ENCODE assay signal across 35 mouse cellular contexts in genomic region chr12:80720507-80720906, GRCm38 (mm10). TPM values are rescaled to one million over a fixed set of nuclear protein-coding genes. Genes with fewer than 3 reads are reported as not detected.
DNase-seq lines count a peak whose midpoint lies in the region; ATAC-seq and TF ChIP-seq lines count a peak whose summit lies in the region.
"Had no signal": no experiment of that assay in that cellular context is flagged by ENCODE, and none has a peak within 500 bp of the region (broad histone marks: within the 10 kb centered on the region; RNA-seq: fewer than 3 reads in every experiment).

No protein-coding gene starts in this region.

- no peak overlapping the region for H3K4me3 ChIP-seq in hindbrain, embryonic 10.5 days
- H3K4me3 ChIP-seq in hindbrain, embryonic 11.5 days (ENCODE audit: low read depth, low read length): no peak overlapping the region
- H3K4me3 ChIP-seq in midbrain, embryonic 14.5 days (replicated peaks; ENCODE audit: low read depth, low read length): no peak overlapping the region
- H3K4me3 ChIP-seq in midbrain, embryonic 13.5 days (replicated peaks): no peak overlapping the region
- H3K4me3 ChIP-seq in ES-E14 (ENCODE audit: insufficient read depth in 1 of 2, low read depth in 1 of 2, low read length in 2 of 2, poor library complexity in 1 of 2, severe bottlenecking in 1 of 2): peak overlapping the region; percentile 73 to 74; a peak in 3 of 4 replicates
- H3K4me3 ChIP-seq: embryonic facial prominence, embryonic 13.5 days; forebrain, embryonic 10.5 days; forebrain, embryonic 15.5 days; kidney, embryonic 15.5 days; liver, embryonic 12.5 days; neural tube, embryonic 13.5 days had no signal

- in situ Hi-C loops in ES-E14 (cut with MboI; ENCODE audit: low sequenced_read_pairs in 2 of 2, unreplicated experiment in 2 of 2): no loop called here

- 44% methylated on average over 12 of the region's 12 CpGs for WGBS in hindbrain, embryonic 10.5 days
- 55% methylated on average over 12 of the region's 12 CpGs for WGBS in hindbrain, embryonic 11.5 days
- 15% methylated on average over 12 of the region's 12 CpGs for WGBS in midbrain, embryonic 14.5 days
- WGBS in midbrain, embryonic 13.5 days: 37% methylated on average over 12 of the region's 12 CpGs

- no peak for ATAC-seq in hindbrain, embryonic 11.5 days (ENCODE audit: low FRiP score)
- no peak for ATAC-seq in midbrain, embryonic 14.5 days (ENCODE audit: low FRiP score, low TSS enrichment)
- ATAC-seq in midbrain, embryonic 13.5 days: no peak
- ATAC-seq: forebrain, embryonic 15.5 days; intestine, postnatal 0 days; liver, embryonic 12.5 days; liver, postnatal 0 days; Patski had no signal

- H3K4me1 ChIP-seq in hindbrain, embryonic 10.5 days (replicated peaks): peaks cover 22% of the 10 kb centered on the region
- no peaks in the 10 kb centered on the region; the same call in 1 of the 2 replicates for H3K4me1 ChIP-seq in hindbrain, embryonic 11.5 days (replicated peaks; ENCODE audit: control insufficient read depth, insufficient read depth, low read length)
- H3K4me1 ChIP-seq in midbrain, embryonic 14.5 days (ENCODE audit: control insufficient read depth, insufficient read depth, low read length): no peaks in the 10 kb centered on the region
- H3K4me1 ChIP-seq in midbrain, embryonic 13.5 days (replicated peaks): peaks cover 4% of the 10 kb centered on the region; the same call in 1 of the 2 replicates
- H3K4me1 ChIP-seq in ES-E14 (ENCODE audit: control insufficient read depth in 2 of 2, insufficient read depth in 2 of 2, low read length in 2 of 2, poor library complexity in 1 of 2): peaks cover 0 to 11% of the 10 kb centered on the region in 2 experiments; a peak in 2 of 4 replicates
- H3K4me1 ChIP-seq: forebrain, embryonic 15.5 days; neural tube, embryonic 13.5 days had no signal

- H3K27ac ChIP-seq in hindbrain, embryonic 10.5 days: no peak overlapping the region
- H3K27ac ChIP-seq in hindbrain, embryonic 11.5 days (ENCODE audit: low read depth, low read length): no peak overlapping the region
- H3K27ac ChIP-seq in midbrain, embryonic 14.5 days (replicated peaks; ENCODE audit: low read depth, low read length): no peak overlapping the region
- H3K27ac ChIP-seq in midbrain, embryonic 13.5 days: no peak overlapping the region
- no peak overlapping the region for H3K27ac ChIP-seq in ES-E14 (ENCODE audit: insufficient read depth, low read depth, low read length, poor library complexity, severe bottlenecking)
- H3K27ac ChIP-seq: embryonic facial prominence, embryonic 13.5 days; forebrain, embryonic 10.5 days; forebrain, embryonic 15.5 days; kidney, embryonic 15.5 days; liver, embryonic 12.5 days; neural tube, embryonic 13.5 days had no signal

- no peaks in the 10 kb centered on the region for H3K36me3 ChIP-seq in hindbrain, embryonic 10.5 days
- no peaks in the 10 kb centered on the region for H3K36me3 ChIP-seq in hindbrain, embryonic 11.5 days (ENCODE audit: control insufficient read depth, insufficient read depth, low read length)
- H3K36me3 ChIP-seq in midbrain, embryonic 14.5 days (ENCODE audit: control insufficient read depth, insufficient read depth, low read length): no peaks in the 10 kb centered on the region
- H3K36me3 ChIP-seq in midbrain, embryonic 13.5 days: no peaks in the 10 kb centered on the region
- H3K36me3 ChIP-seq in ES-E14 (ENCODE audit: control insufficient read depth, insufficient read depth, low read length, poor library complexity, severe bottlenecking): no peaks in the 10 kb centered on the region
- H3K36me3 ChIP-seq: embryonic facial prominence, embryonic 13.5 days; forebrain, embryonic 10.5 days; forebrain, embryonic 15.5 days; kidney, embryonic 15.5 days; liver, embryonic 12.5 days; neural tube, embryonic 13.5 days had no signal

- no peak overlapping the region for H3K4me2 ChIP-seq in hindbrain, embryonic 11.5 days (replicated peaks; ENCODE audit: low read depth, low read length)
- no peak overlapping the region for H3K4me2 ChIP-seq in midbrain, embryonic 14.5 days (ENCODE audit: low read length)
- H3K4me2 ChIP-seq in midbrain, embryonic 13.5 days (replicated peaks): no peak overlapping the region
- H3K4me2 ChIP-seq: embryonic facial prominence, embryonic 13.5 days; forebrain, embryonic 15.5 days; heart, embryonic 11.5 days; kidney, embryonic 15.5 days; liver, embryonic 12.5 days; neural tube, embryonic 13.5 days had no signal

- peak; percentile 38 for DNase-seq in hindbrain, embryonic 10.5 days (ENCODE audit: low spot score)
- no peak for DNase-seq in hindbrain, embryonic 11.5 days (ENCODE audit: low spot score)
- DNase-seq in midbrain, embryonic 14.5 days: peak; percentile 30
- DNase-seq in ES-E14 (ENCODE audit: low read depth, low spot score): no peak
- peak; percentile 33 for DNase-seq in brain, adult 2 months (ENCODE audit: low read depth, low spot score)
- no peak for DNase-seq in right cerebral cortex, postnatal 14 days
- no peak for DNase-seq in gastrocnemius, postnatal 10 days
- DNase-seq: adrenal gland, postnatal 25 days; cerebellum, adult 9-10 months; cerebellum, postnatal 36 days; embryo, embryonic 11 days; gastrocnemius, postnatal 36 days; heart, adult 18-20 months; heart, postnatal 36 days; kidney, postnatal 4 days; left cerebral cortex, postnatal 4 days; liver, postnatal 0 days; lung, postnatal 36 days; spleen, adult 18-20 months; thymus, adult 2 months; thymus, postnatal 36 days had no signal

- H3K9ac ChIP-seq in hindbrain, embryonic 11.5 days (ENCODE audit: low read depth, low read length): no peak overlapping the region
- H3K9ac ChIP-seq in midbrain, embryonic 14.5 days (replicated peaks; ENCODE audit: low read length): no peak overlapping the region
- no peak overlapping the region for H3K9ac ChIP-seq in midbrain, embryonic 13.5 days (replicated peaks)
- no peak overlapping the region for H3K9ac ChIP-seq in ES-E14 (ENCODE audit: insufficient read depth, low read depth, low read length, poor library complexity, severe bottlenecking)
- H3K9ac ChIP-seq: embryonic facial prominence, embryonic 13.5 days; forebrain, embryonic 15.5 days; kidney, embryonic 15.5 days; liver, embryonic 12.5 days; liver, postnatal 0 days; neural tube, embryonic 13.5 days had no signal

- no peaks in the 10 kb centered on the region for H3K9me3 ChIP-seq in hindbrain, embryonic 10.5 days
- no peaks in the 10 kb centered on the region for H3K9me3 ChIP-seq in hindbrain, embryonic 11.5 days (ENCODE audit: control insufficient read depth, low read length)
- no peaks in the 10 kb centered on the region for H3K9me3 ChIP-seq in midbrain, embryonic 14.5 days (ENCODE audit: control insufficient read depth, low read length)
- H3K9me3 ChIP-seq in midbrain, embryonic 13.5 days: no peaks in the 10 kb centered on the region
- H3K9me3 ChIP-seq in ES-E14 (ENCODE audit: control insufficient read depth, insufficient read depth, low read depth, low read length): no peaks in the 10 kb centered on the region
- H3K9me3 ChIP-seq: embryonic facial prominence, embryonic 13.5 days; forebrain, embryonic 10.5 days; forebrain, embryonic 15.5 days; kidney, embryonic 15.5 days; liver, embryonic 12.5 days; neural tube, embryonic 13.5 days had no signal

- H3K27me3 ChIP-seq in hindbrain, embryonic 10.5 days (ENCODE audit: insufficient read depth, poor library complexity, severe bottlenecking): peaks cover 15% of the 10 kb centered on the region
- H3K27me3 ChIP-seq in hindbrain, embryonic 11.5 days (ENCODE audit: control insufficient read depth, insufficient read depth, low read length): no peaks in the 10 kb centered on the region
- H3K27me3 ChIP-seq in midbrain, embryonic 14.5 days (ENCODE audit: control insufficient read depth, insufficient read depth, low read length): no peaks in the 10 kb centered on the region
- 0 out of 2 replicates have a peak, but pooled peaks cover 6% of the 10 kb centered on the region for H3K27me3 ChIP-seq in midbrain, embryonic 13.5 days
- H3K27me3 ChIP-seq: embryonic facial prominence, embryonic 13.5 days; forebrain, embryonic 15.5 days; kidney, embryonic 15.5 days; neural tube, embryonic 13.5 days; Patski had no signal

TF ChIP-seq in ES-E14, 5 proteins besides CTCF, POLR2A, EP300 and RAD21:
- TF ChIP-seq ZNF384 (IDR thresholded peaks at IDR 0.05; ENCODE audit: low read depth, low read length): no peak

RNA-seq across cellular contexts. Expression of gene Plekhd1, which starts 28.1 kb away (rescaled TPM):
- polyA plus RNA-seq in hindbrain, embryonic 10.5 days (2016; fragmentation: Nextera tagmentation; extraction: Ambion mirVana): 0.80 and 1.5 TPM in 2 replicates
- 1.1 and 1.2 TPM in 2 replicates for polyA plus RNA-seq in hindbrain, embryonic 11.5 days (2014; fragmentation: Nextera tagmentation; extraction: Ambion mirVana)
- 2.5 and 3.5 TPM in 2 replicates for polyA plus RNA-seq in midbrain, embryonic 14.5 days (2014; fragmentation: Nextera tagmentation; extraction: Ambion mirVana)
- polyA plus RNA-seq in midbrain, embryonic 13.5 days (2015; fragmentation: Nextera tagmentation; extraction: Ambion mirVana): 3.6 and 4.0 TPM in 2 replicates
- 8.2 and 8.7 TPM in 2 replicates for total RNA-seq in ES-E14 (2012; rRNA removed)
- under 1 TPM; 0.21 to 0.43 TPM for total RNA-seq in gastrocnemius, postnatal 10 days (2021)
- total RNA-seq: adrenal gland, adult 18-20 months; adrenal gland, postnatal 25 days; gastrocnemius, postnatal 36 days; megakaryocyte, adult 5-6 weeks had no signal
- polyA plus RNA-seq: Patski had no signal

RNA-seq across cellular contexts. Expression of gene Ccdc177, which starts 40.0 kb away (rescaled TPM):
- polyA plus RNA-seq in hindbrain, embryonic 10.5 days (2016; fragmentation: Nextera tagmentation; extraction: Ambion mirVana): 1.5 and 2.4 TPM in 2 replicates
- polyA plus RNA-seq in hindbrain, embryonic 11.5 days (2014; fragmentation: Nextera tagmentation; extraction: Ambion mirVana): 3.9 and 4.6 TPM in 2 replicates
- polyA plus RNA-seq in midbrain, embryonic 14.5 days (2014; fragmentation: Nextera tagmentation; extraction: Ambion mirVana): 8.5 and 8.8 TPM in 2 replicates
- 5.5 and 6.6 TPM in 2 replicates for polyA plus RNA-seq in midbrain, embryonic 13.5 days (2015; fragmentation: Nextera tagmentation; extraction: Ambion mirVana)
- total RNA-seq in ES-E14 (2012; rRNA removed): 0.40 and 0.63 TPM in 2 replicates
- total RNA-seq in gastrocnemius, postnatal 10 days (2021): under 1 TPM; 0.07 to 0.09 TPM
- total RNA-seq: adrenal gland, adult 18-20 months; gastrocnemius, adult 18-20 months; gastrocnemius, postnatal 36 days; heart, postnatal 36 days; megakaryocyte, adult 5-6 weeks had no signal
- polyA plus RNA-seq: heart, embryonic 11.5 days; heart, embryonic 16.5 days; liver, embryonic 12.5 days; liver, postnatal 0 days; thymus, adult 2 months had no signal

Comparison
In these comparisons a context has a peak if more than half of its experiments do, and no peak if none do; other contexts are left out.
1. DNase-seq: peak in hindbrain, embryonic 10.5 days (single experiment), midbrain, embryonic 14.5 days (single experiment) and brain, adult 2 months (single experiment); none in hindbrain, embryonic 11.5 days (single experiment), ES-E14 (single experiment), right cerebral cortex, postnatal 14 days (single experiment) and gastrocnemius, postnatal 10 days (single experiment).
2. H3K4me3 ChIP-seq: peak in ES-E14 (2 of 2); none in hindbrain, embryonic 10.5 days (single experiment), hindbrain, embryonic 11.5 days (single experiment), midbrain, embryonic 14.5 days (single experiment) and midbrain, embryonic 13.5 days (single experiment).